Mouse (Mus musculus) kidney, adult 2 months (tissue): ENCODE measurements around the gene Pou3f3. TPM values are rescaled to one million over a fixed set of nuclear protein-coding genes. Genes with fewer than 3 reads are reported as not detected.

ENCODE experiments used
- DNase-seq: peaks from one replicate; pipeline ENCODE4 v3.0.0; 2021
- H3K27ac ChIP-seq: fragments of 200-500 bp; 2 replicates; pipeline ENCODE4 v1.5.1; 2012; ENCODE audit warnings: low read depth, low read length, control low read depth, inconsistent platforms; ENCODE audit not compliant: insufficient read depth
- H3K27me3 ChIP-seq: fragments of 200-500 bp; replicated peaks from 2 replicates; pipeline ENCODE4 v1.6.1; 2012; ENCODE audit warnings: mild to moderate bottlenecking, moderate library complexity, low read length, inconsistent platforms; ENCODE audit not compliant: control insufficient read depth, insufficient read depth
- H3K36me3 ChIP-seq: fragments of 200-500 bp; 2 replicates; pipeline ENCODE4 v1.6.1; 2012; ENCODE audit warnings: mild to moderate bottlenecking, moderate library complexity, low read length, inconsistent platforms; ENCODE audit not compliant: control insufficient read depth, insufficient read depth
- H3K4me1 ChIP-seq: fragments of 200-500 bp; 2 replicates; pipeline ENCODE4 v1.6.1; 2011; ENCODE audit warnings: low read length; ENCODE audit not compliant: control insufficient read depth, insufficient read depth
- H3K4me3 ChIP-seq: fragments of 200-500 bp; 2 replicates; pipeline ENCODE4 v1.5.1; 2011; ENCODE audit warnings: mild to moderate bottlenecking, low read depth, low read length, control low read depth; ENCODE audit not compliant: insufficient read depth
- CTCF ChIP-seq: fragments of 200-500 bp; conservative IDR thresholded peaks from 2 replicates; pipeline ENCODE4 v1.5.1; 2011; ENCODE audit warnings: low read depth, mild to moderate bottlenecking, control low read depth, low read length, moderate library complexity, mixed read lengths; ENCODE audit not compliant: insufficient read depth, insufficient read length
- POLR2A ChIP-seq: fragments of 200-500 bp; IDR thresholded peaks from one replicate; pipeline ENCODE4 v1.6.1; 2011; ENCODE audit warnings: low read depth, low read length, control low read depth
- WGBS: fragments of 180-500 bp; shearing (Covaris S2); methylation state at CpG from one replicate; pipeline ENCODE4 v1.1.7; 2018; 5-methylcytosine and 5-hydroxymethylcytosine counted together
- polyA plus RNA-seq: library from polyadenylated mRNA; depleted of rRNA; stranded (reverse); fragments of >200 nt; gene quantifications from 2 replicates; pipeline ENCODE4 v1.2.3, GENCODE M21; 2012

The Pou3f3 gene
- polyA plus RNA-seq, 1 experiment: 14.4 TPM

DNA sequence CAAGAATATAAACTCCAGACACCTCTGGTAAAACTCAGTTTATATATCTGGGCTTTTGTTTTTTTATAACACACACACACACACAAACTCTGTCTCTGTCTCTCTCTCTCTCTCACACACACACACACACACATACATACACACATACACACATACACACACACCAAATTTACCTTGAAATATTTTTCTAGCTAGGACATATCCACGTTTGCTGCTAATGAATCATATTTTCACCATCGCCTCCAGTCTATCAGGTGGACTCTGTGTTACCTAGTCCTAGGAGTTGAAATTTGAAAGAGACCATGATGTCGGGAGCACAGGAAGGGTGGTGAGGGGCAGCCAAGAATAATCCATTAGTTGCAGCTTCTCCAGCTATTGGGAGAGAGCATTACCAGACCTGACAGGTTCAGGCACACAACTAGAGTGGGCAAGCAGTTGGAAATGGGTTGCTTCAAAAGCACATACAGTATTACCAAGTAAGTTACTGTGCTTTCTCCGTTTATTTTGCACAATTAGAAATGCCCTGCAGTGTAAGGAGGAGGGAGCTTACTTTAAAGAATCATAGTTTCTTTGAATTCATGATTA, 6.9 kb upstream of the Pou3f3 start:
- no peaks in the 10 kb centered on the region; the same call in 1 of the 2 replicates for H3K27me3 ChIP-seq
- H3K4me1 ChIP-seq: no peaks in the 10 kb centered on the region
- peak; percentile 3 for DNase-seq
- H3K36me3 ChIP-seq: no peaks in the 10 kb centered on the region
- peak overlapping the region; percentile 63; the same call in 1 of the 2 replicates for H3K27ac ChIP-seq
- 27% methylated on average over 4 of the region's 4 CpGs for WGBS
- H3K4me3 ChIP-seq: no peak overlapping the region
- TF ChIP-seq CTCF: no peak
- no peak for TF ChIP-seq POLR2A

- WGBS: 29% methylated on average over 4 of the region's 4 CpGs
- no peak for TF ChIP-seq POLR2A
- no peak for TF ChIP-seq CTCF
- peak overlapping the region; percentile 61; the same call in 1 of the 2 replicates for H3K27ac ChIP-seq
Measured at GRCm38 (mm10) chr1:42690024-42690575, 5.5 kb upstream of the Pou3f3 start.

GRCm38 (mm10) chr1:42691202-42692170, 4.1 kb upstream of the Pou3f3 start:
- H3K27me3 ChIP-seq: no peaks in the 10 kb centered on the region
- WGBS: 11% methylated on average over 9 of the region's 9 CpGs
- no peak overlapping the region for H3K4me3 ChIP-seq
- TF ChIP-seq POLR2A (no peak), CTCF (peak; percentile 74)
- DNase-seq: peak; percentile 83
- peak overlapping the region; percentile 55; the same call in 1 of the 2 replicates for H3K27ac ChIP-seq
- no peaks in the 10 kb centered on the region for H3K36me3 ChIP-seq
- no peaks in the 10 kb centered on the region for H3K4me1 ChIP-seq

More at GRCm38 (mm10) chr1:42690024-42690575, 5.5 kb upstream of the Pou3f3 start:
- H3K27me3 ChIP-seq: no peaks in the 10 kb centered on the region; the same call in 1 of the 2 replicates
- peak; percentile 20 for DNase-seq
- no peak overlapping the region for H3K4me3 ChIP-seq
- H3K36me3 ChIP-seq: no peaks in the 10 kb centered on the region
- H3K4me1 ChIP-seq: no peaks in the 10 kb centered on the region

DNA sequence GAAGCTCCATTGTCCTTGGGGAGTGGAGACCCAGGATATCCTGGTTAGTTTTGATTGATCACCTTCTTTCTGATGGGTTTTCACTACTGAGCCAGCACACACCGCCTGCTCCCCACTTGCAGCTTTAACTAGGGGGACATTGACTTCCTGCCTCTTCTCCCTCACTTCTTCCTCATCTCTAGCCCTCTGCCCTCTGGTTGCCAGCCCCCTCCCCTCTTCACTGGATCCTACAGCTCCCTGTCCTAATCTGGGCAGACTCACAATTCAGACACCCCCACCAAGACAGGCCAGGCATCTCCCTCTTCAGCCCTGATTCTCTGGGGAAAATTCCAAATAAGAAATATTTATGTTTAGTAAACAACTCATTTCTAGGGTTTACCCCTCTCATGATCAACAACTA, 3.3 kb upstream of the Pou3f3 start:
- peaks cover 6% of the 10 kb centered on the region for H3K27me3 ChIP-seq
- H3K27ac ChIP-seq: peak overlapping the region; percentile 84
- WGBS: 36% methylated on average over 1 of the region's 1 CpGs

DNA sequence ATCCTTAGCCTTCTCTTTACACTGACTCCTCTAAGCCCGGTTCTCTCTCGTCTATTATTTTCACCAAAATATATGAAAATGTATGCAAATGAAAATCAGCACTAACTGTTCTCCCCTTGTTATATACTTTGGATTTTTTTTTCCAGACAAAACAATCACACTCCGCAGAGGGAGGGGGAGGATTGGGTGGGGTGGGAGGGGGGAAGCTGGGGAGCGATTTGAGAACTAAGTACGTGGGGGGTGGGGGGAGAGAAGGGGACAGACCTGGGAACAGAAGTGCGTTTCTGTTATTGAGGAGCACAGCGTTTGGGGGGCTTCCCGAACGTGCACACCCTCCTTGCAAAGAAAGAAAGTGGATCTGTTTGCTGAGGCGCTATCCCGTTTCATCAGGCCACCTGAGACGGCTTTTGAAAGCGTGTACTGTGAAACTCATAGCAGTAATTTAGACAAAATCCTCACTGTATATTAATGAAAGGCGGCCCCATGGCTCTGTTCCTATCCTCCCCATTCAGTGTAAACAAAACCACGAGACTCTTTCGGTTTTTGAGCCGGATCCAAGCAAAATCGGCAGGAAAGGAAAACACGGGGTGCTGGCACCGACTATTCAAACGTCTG, 2.4 kb upstream of the Pou3f3 start:
- peaks cover 8% of the 10 kb centered on the region for H3K27me3 ChIP-seq
- peak overlapping the region; percentile 59 for H3K4me3 ChIP-seq
- peak; percentile 44 for DNase-seq

More for the DNA sequence above, 3.3 kb upstream of the Pou3f3 start:
- H3K4me1 ChIP-seq: no peaks in the 10 kb centered on the region
- peak overlapping the region; percentile 43; the same call in 1 of the 2 replicates for H3K4me3 ChIP-seq
- DNase-seq: no peak
- TF ChIP-seq CTCF (no peak), POLR2A (no peak)
- no peaks in the 10 kb centered on the region for H3K36me3 ChIP-seq

GRCm38 (mm10) chr1:42693852-42694251, 1.7 kb upstream of the Pou3f3 start:
- WGBS: 1% methylated on average over 22 of the region's 22 CpGs
- H3K4me3 ChIP-seq: peak overlapping the region; percentile 59
- H3K27me3 ChIP-seq: peaks cover 8% of the 10 kb centered on the region
- peak; percentile 62 for DNase-seq
- TF ChIP-seq CTCF (no peak), POLR2A (no peak)
- no peaks in the 10 kb centered on the region for H3K36me3 ChIP-seq
- peak overlapping the region; percentile 93 for H3K27ac ChIP-seq
- no peaks in the 10 kb centered on the region for H3K4me1 ChIP-seq

More for the DNA sequence above, 2.4 kb upstream of the Pou3f3 start:
- no peaks in the 10 kb centered on the region for H3K4me1 ChIP-seq
- H3K36me3 ChIP-seq: no peaks in the 10 kb centered on the region
- 2% methylated on average over 21 of the region's 21 CpGs for WGBS
- TF ChIP-seq POLR2A (no peak), CTCF (no peak)
- peak overlapping the region; percentile 93 for H3K27ac ChIP-seq
